Mouse (Mus musculus): ENCODE measurements around the gene Olfr11. TPM values are rescaled to one million over a fixed set of nuclear protein-coding genes. Genes with fewer than 3 reads are reported as not detected.

The Olfr11 gene
- total RNA-seq (2021) = not detected

DNA sequence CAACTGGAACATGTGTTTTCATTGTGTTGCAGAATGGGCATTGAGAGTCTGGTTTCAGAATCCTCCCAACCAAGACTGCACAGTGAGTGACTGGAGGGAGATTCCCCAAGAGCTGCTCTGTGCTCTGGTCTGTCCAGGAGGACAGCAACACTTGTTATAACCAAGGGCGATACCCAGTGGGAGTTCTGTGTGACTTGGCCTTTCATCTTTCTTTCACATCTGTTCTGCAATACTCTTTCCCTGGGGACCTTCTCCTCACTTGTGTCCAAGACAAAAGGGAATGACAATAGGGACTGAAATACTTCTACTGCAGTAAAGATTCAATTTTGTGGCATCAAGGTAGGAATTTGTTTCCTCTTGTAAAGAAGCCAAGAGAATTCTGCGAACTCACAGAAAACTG is at the start of gene Olfr11:
Olfr11 (minus strand) TSS at position 101 of the 400 bp plus-strand sequence.
- DNase-seq (ENCODE audit: low spot score) = no peak
- intact Hi-C loops (cut with DNase I) = no loop called here

DNA sequence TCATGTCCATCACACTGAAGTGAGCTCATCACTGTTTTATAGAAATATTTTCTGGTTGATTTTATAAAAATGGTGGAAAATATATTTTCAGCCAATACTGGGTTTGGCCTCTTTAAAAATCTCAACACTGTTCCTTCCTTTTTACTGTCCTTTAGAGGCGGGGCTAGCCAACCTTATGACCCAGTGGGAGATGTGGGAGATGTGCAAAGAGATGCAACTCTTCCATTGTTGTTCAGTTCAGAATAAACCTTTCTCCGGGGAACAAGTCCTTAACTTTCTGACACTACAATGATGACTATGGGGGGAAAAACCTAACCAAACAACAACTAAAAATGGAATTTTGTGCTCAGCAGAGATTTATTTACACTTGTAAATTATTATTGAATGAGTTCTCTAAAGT is 35.0 kb upstream of the Olfr11 start, which contains the start of gene Olfr1360:
Olfr1360 (minus strand) TSS at position 101 of the 400 bp plus-strand sequence.
- intact Hi-C loops (cut with DNase I) = no loop called here
- DNase-seq (ENCODE audit: low spot score) = no peak

DNA sequence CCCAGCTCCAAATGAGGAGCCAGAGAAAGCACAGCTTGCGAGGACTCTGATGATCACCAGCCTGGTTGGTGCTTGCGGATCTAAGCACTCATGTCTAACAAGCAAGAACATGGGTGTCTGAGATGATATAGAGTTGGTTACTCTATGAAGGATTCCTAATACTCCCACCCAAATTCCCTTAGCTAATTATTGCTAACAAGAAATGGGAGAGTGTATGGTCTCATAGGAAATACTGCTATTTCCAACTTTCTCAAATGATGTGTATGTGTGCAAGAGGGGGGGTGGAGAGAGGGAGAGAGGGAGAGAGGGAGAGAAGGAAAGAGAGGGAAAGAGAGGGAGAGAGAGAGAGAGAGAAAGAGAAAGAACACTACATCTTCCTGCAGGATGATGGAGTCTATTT is 21.0 kb upstream of the Olfr11 start, which contains the start of gene Olfr1361:
Olfr1361 (minus strand) TSS at position 101 of the 400 bp plus-strand sequence.
- intact Hi-C loops (cut with DNase I) = no loop called here
- DNase-seq (ENCODE audit: low spot score) = no peak

DNA sequence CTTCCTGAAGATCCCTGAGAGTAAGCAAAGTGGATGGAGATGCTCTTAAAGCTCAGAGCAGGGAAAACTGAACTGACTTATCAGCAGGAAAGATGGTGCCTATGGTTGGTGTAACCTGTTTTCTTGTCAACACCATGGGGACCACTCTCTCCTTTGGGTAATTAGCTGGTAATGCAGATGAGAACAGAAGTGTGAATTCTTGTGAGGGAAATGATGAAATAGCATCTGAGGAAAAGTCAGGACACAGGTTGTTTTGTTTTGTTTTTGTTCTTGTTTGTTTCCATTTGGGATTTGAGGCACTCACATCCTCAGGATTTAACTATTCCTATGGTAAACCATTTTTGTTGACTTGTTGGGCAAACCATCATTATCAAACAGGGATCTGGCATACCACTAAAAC is 28.4 kb downstream of the Olfr11 start, which contains the start of gene Olfr1362:
Olfr1362 (minus strand) TSS at position 101 of the 400 bp plus-strand sequence.
- DNase-seq (ENCODE audit: low spot score) = no peak
- intact Hi-C loops (cut with DNase I) = no loop called here

DNA sequence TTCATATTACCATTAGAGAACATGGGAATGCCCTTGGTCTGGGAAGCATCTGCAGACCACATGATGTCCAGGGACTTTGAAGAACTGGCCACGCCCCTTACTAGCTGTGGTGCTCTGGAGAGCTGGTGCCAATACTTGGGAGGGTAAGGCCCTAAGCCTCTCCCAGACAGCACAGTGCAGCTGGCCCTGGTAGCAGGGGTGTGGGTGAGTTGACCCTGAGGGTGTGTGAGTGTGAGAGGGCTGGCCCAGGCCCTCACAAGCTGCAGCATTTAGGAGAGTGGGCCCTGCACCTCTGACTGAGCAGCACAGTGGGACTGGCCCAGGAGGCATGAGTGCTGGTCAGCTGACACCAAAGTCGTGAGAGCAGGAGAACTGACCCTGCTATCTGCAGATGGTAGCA is 50.7 kb downstream of the Olfr11 start:
- no peak for DNase-seq (ENCODE audit: low spot score)
- intact Hi-C loops (cut with DNase I) = no loop called here

Other genes with a start within 250 kb of the Olfr11 start
- 10 to 100 TPM; 28.3 to 30.6 TPM for gene Zkscan3, start 239.8 kb downstream of the Olfr11 start, total RNA-seq (2021)
- under 1 TPM; 0.39 to 0.44 TPM for gene Pgbd1, start 201.5 kb downstream of the Olfr11 start, total RNA-seq (2021)
- gene Zscan26, start 188.8 kb downstream of the Olfr11 start, total RNA-seq (2021) = 10 to 100 TPM; 20.2 to 21.8 TPM
- under 1 TPM; 0.39 to 0.75 TPM for gene Nkapl, start 174.0 kb downstream of the Olfr11 start, total RNA-seq (2021)
- 1 to 10 TPM; 1.3 to 1.6 TPM for gene Zkscan4, start 163.6 kb downstream of the Olfr11 start, total RNA-seq (2021)
- not detected for gene Gm10065, start 163.1 kb downstream of the Olfr11 start, total RNA-seq (2021)
- gene AK157302, start 147.3 kb downstream of the Olfr11 start, total RNA-seq (2021) = 10 to 100 TPM; 26.8 TPM
- gene Gm11273, start 141.1 kb downstream of the Olfr11 start, total RNA-seq (2021) = 100 to 1,000 TPM; 251 to 252 TPM
- 10 to 100 TPM; 10.5 to 11.1 TPM for gene Zkscan8, start 111.4 kb downstream of the Olfr11 start, total RNA-seq (2021)
- not detected for gene Olfr1366, start 99.7 kb downstream of the Olfr11 start, total RNA-seq (2021)
- not detected for gene Olfr1535, start 82.6 kb downstream of the Olfr11 start, total RNA-seq (2021)
- not detected for gene Olfr1364, start 60.8 kb downstream of the Olfr11 start, total RNA-seq (2021)
- gene Olfr1362, start 28.5 kb downstream of the Olfr11 start, total RNA-seq (2021) = not detected
- not detected for gene Olfr1361, start 20.9 kb upstream of the Olfr11 start, total RNA-seq (2021)
- gene Olfr1360, start 34.9 kb upstream of the Olfr11 start, total RNA-seq (2021) = not detected
- gene Olfr1359, start 55.6 kb upstream of the Olfr11 start, total RNA-seq (2021) = not detected
- 10 to 100 TPM; 19.7 to 24.0 TPM for gene Hist1h2bl, start 73.6 kb upstream of the Olfr11 start, total RNA-seq (2021)
- 10 to 100 TPM in 1 of 2 experiments, not detected in 1; 17.9 TPM for gene Hist1h2ai, start 73.9 kb upstream of the Olfr11 start, total RNA-seq (2021)
- 10 to 100 TPM; 16.8 to 25.9 TPM for gene Hist1h3h, start 75.1 kb upstream of the Olfr11 start, total RNA-seq (2021)
- gene Hist1h2bm, start 79.5 kb upstream of the Olfr11 start, total RNA-seq (2021) = 1 to 10 TPM; 5.5 to 6.1 TPM
- gene Hist1h4j, start 92.5 kb upstream of the Olfr11 start, total RNA-seq (2021) = 1 to 10 TPM; 4.2 to 6.9 TPM
- 10 to 100 TPM; 46.4 to 87.7 TPM for gene Hist1h4k, start 108.0 kb upstream of the Olfr11 start, total RNA-seq (2021)
- gene Hist1h2ak, start 111.3 kb upstream of the Olfr11 start, total RNA-seq (2021) = 10 to 100 TPM in 1 of 2 experiments, 1 to 10 TPM in 1; 5.7 to 11.4 TPM
- 10 to 100 TPM; 10.2 to 16.5 TPM for gene Hist1h2bn, start 111.6 kb upstream of the Olfr11 start, total RNA-seq (2021)
- 1 to 10 TPM; 8.0 to 9.9 TPM for gene Hist1h1b, start 138.1 kb upstream of the Olfr11 start, total RNA-seq (2021)
- 10 to 100 TPM; 21.5 to 29.2 TPM for gene Hist1h3i, start 140.9 kb upstream of the Olfr11 start, total RNA-seq (2021)
- under 1 TPM; 0.84 to 0.94 TPM for gene Hist1h2an, start 144.7 kb upstream of the Olfr11 start, total RNA-seq (2021)
- gene Hist1h2bp, start 144.9 kb upstream of the Olfr11 start, total RNA-seq (2021) = 1 to 10 TPM; 6.4 to 6.8 TPM
- gene Hist1h2bq, start 167.7 kb upstream of the Olfr11 start, total RNA-seq (2021) = 10 to 100 TPM; 35.4 to 36.4 TPM
- gene Hist1h2ao, start 167.9 kb upstream of the Olfr11 start, total RNA-seq (2021) = not detected
- gene Hist1h4m, start 169.2 kb upstream of the Olfr11 start, total RNA-seq (2021) = 10 to 100 TPM; 55.1 to 84.9 TPM
- 10 to 100 TPM; 13.5 to 14.9 TPM for gene Hist1h4n, start 189.7 kb upstream of the Olfr11 start, total RNA-seq (2021)
- 10 to 100 TPM; 21.9 to 30.1 TPM for gene Hist1h2ap, start 191.0 kb upstream of the Olfr11 start, total RNA-seq (2021)
- 10 to 100 TPM; 35.6 to 36.4 TPM for gene Hist1h2br, start 191.2 kb upstream of the Olfr11 start, total RNA-seq (2021)